Mouse (Mus musculus) T-helper 1 cell (primary cell): ENCODE data around the gene Prex1.

ENCODE experiments used
- in situ Hi-C: fragments of 300-600 bp; cut with MboI, MseI; formaldehyde crosslinking; loops from one replicate; pipeline ENCODE4 v1.15.1; 2025; ENCODE audit warnings: high pct_unique_total_duplicates

The Prex1 gene

DNA sequence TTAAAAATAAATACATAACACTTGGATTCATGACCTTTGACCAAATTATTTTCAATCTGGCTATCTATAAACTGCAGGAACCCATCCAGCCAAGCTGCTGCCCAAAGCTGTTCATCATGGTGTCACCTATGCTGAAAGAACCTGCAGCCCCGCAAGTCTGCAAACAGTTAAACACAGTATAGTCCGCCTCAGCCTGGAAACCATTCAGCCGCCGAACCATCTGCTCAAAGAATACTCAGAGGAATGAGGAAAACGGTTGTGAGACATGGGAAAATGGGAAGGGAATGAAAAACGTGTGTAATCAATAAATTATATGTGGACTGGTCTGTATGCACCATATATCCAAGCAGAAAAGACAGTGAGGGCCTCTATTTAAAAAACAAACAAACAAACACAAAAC is 13.3 kb upstream of the Prex1 start:
- in situ Hi-C loops: loop anchor here (10.0 kb wide), 1 partner anchor 1262 kb away; no protein-coding TSS in a partner anchor

DNA sequence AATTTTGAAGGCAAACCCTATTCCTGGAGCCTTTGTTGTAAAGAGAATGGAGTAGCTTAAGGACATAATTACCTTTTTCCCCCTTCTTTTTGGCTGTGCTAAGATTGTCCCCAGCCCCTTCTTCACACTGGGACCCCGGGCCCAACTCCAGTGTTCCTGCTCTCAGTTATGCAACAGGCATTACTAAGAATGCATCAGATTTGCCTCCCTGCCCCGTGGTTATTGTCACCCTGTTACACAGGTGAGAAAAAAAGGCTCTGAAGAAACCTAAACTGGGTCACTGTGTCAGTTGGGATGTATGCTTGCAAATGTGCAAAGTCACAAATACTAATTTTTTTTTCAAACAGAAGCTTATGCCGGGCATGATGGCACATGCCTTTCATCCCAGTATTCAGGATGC is 6.8 kb upstream of the Prex1 start:
- in situ Hi-C loops: loop anchor here (10.0 kb wide), 1 partner anchor 1256 kb away; no protein-coding TSS in a partner anchor

DNA sequence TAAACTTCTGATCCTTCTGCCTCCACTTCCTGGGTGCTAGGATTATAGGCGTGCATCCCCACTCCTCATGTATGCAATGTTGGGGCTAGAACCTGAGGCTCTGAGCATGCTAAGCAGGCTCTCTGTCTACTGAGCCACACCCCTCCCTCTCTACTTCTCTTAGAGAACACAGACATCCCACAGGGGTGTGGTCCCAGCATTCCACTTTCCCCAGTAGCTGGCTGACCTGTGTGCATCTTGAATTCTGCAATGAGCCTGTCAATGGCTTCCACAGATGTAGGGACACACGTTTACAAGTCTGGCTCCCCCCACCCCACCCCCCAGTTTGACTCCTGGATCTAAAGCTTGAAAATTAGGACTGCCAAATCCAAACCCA is 6.3 kb upstream of the Prex1 start:
- in situ Hi-C loops: loop anchor here (10.0 kb wide), 1 partner anchor 1255 kb away; no protein-coding TSS in a partner anchor

DNA sequence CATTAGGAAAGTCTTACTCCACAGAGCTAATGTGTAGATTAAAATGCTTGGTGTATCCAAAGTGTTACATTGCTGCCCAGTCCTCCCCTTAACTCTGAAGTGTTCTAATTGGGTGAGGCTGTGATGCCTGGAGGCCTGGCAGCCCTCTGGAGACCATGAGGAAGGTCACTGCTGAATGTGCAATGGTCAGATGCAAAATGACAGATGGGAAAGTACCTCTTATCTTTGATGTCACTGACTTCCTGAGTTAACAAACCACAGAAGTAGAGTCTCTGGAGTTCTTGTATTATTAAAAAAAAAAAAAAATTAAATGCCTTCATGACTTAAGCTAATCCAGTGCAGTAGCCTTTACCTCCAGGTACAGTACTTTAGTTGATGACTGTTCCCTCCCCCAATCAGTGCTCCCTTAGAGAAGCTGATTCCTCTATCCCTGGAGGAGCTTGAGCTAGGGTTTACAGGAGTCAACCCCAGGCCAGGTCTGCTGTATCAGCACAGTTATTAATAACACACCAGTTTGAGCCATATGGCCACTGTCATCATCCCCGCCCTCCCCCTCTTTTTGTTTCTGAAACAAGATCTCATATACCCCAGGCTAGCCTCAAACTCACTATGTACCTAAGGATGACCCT is 5.8 kb upstream of the Prex1 start:
- in situ Hi-C loops: no loop called here

DNA sequence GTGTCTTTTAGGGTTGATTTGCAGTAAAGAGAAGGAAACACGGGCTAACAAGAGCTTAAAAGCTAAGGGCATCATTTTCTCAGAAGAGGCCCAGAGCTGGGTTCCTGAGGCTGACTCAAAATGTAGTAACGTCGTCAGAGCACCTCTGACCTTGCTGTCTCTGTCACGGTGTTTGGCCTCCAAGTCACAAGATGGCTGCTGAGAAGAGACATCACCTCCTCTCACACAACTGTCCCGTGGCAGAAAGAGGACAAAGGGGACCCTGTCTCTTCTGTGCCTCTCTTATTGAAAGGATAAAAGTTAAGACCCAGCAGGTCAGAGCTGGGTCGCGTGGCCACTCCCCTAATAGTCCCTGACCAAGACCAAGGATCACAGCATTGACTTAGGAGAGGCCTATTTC is 2.4 kb upstream of the Prex1 start:
- in situ Hi-C loops: no loop called here

DNA sequence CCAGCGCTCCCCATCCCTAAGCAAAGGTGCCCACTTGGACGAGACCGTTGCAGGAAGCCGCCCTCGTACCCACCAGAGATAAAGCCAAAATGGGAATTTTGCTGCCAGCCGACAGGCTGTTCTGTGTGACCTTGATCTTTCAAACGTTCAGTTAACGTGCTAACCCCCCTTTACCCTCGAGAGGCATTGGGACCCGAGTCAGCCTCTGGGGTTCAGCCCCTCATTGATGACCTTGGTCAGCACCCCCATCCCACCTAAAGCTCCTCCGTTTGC is 731 bp upstream of the Prex1 start:
- in situ Hi-C loops: loop anchor here (5.0 kb wide), 1 partner anchor 57 kb away; no protein-coding TSS in a partner anchor

DNA sequence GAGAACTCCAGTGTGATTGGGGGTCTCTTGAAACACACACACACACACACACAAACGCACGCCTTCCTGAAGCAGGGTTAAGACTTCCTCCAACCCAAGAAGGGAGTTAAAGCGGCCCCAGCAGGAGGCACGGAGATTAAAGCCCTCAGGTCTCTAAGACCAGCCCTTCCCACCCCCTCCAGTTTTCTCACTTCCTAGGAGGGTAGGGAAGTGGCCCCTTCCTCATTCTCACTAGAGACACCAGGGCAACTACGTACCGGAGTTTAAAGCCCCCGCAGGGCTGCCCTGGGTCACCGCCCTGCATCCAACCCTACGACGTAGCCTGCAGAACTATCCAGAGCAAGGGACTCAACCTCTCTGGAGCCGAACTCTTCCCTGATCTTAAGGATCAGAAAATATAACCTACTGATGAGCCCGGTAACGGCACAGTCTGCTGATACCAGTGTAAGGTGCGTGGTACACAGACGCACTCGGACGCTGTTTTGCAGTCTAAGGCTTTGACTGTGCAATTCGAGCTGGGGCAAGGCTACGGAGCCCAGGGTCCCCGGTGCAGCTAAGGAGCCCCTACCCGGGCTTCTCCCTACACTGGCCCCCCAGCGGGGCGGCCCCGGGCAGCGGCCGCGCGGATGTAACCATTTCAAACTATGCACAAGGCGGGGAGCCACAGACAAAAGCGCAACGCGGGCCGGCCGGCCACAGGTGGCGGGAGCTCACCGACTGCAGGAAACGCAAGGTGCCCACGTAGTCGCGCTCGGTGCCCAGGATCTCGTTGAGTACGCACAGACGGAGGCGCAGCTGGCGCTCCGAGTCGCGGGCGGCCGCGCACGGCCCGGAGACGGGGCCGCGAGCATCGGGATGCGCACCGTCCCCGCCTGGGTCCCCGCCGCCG is 587 bp downstream of the Prex1 start:
- in situ Hi-C loops: loop anchor here (5.0 kb wide), 1 partner anchor 56 kb away; no protein-coding TSS in a partner anchor

DNA sequence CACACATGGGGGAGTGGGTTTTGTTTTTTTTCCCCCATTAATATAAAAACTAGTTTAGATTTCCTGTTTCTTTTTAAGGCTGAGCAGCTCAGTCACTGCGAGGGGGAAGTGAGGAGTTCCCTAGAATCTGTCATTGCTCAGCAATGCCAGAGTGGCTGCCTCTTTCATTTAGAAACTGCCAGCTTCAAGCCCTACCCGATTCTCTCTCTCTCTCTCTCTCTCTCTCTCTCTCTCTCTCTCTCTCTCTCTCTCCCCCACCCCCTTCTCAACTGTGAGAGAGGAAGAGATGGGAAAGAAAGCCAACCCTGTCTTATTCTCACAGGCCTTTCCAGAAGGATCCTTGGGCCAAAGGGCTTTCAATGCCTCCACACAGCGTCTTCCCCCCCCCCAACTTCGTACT is 1.3 kb downstream of the Prex1 start:
- in situ Hi-C loops: loop anchor here (5.0 kb wide), 1 partner anchor 55 kb away; no protein-coding TSS in a partner anchor

DNA sequence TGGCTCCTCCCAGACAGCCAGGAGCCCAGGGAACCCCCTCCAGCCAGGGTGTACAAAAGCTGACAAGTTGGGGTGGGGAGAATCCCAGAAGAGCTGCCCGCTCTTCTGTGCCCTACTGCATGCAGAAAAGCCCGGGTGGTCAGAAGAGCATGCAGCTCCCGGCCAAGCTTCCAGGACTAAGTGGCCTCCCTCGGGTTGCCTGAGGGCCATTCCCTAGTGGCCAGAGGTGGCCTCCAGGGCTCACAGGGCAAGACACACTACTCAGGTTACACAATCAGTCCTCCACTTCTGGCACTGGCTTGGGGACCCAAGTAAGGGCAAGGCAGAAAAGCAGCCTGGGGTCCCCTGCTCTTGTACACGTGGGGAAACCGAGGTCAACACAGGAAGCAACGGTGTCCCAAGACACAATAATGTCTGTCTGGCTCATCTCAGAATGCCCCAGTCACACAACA is 1.9 kb downstream of the Prex1 start:
- in situ Hi-C loops: loop anchor here (5.0 kb wide), 1 partner anchor 54 kb away; no protein-coding TSS in a partner anchor

DNA sequence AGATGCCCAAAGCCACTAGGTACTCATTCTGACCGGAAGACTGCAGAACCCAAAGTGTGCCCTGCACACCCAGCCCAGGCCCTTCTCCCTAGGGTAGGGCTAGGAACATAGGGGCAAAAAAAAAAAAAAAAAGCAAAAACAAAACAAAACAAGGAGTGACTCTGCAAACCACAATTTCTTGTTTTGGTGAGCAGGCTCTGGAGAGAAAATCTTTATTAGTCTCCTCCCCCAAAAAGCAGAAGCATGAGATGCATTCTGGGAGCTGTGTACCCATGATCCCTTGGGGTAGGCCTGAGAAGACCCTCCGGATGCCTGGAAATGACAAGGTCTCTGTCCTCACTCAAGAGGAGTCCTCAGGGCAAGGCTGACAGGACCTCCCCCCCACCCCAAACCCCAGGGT is 3.7 kb downstream of the Prex1 start:
- in situ Hi-C loops: loop anchor here (5.0 kb wide), 1 partner anchor 53 kb away; no protein-coding TSS in a partner anchor

DNA sequence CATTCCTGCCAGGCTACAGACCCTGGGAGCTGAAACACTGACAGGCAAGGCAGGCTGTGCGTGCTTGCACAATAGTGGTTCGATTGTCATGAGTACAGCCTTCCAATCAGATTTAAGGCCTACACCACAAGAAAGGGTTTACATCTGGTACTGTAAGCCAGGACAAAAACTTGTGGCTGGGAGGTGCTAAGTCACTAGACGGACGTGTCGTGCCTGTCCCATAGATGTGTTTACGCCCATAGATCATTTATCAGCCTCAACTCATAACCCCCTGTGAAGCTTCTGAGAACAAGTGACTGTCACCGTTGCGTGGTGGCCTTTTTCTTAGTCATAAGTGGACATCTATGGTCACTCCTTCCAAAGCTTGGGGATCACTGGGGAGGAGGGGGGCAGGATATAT is 5.3 kb downstream of the Prex1 start:
- in situ Hi-C loops: no loop called here

DNA sequence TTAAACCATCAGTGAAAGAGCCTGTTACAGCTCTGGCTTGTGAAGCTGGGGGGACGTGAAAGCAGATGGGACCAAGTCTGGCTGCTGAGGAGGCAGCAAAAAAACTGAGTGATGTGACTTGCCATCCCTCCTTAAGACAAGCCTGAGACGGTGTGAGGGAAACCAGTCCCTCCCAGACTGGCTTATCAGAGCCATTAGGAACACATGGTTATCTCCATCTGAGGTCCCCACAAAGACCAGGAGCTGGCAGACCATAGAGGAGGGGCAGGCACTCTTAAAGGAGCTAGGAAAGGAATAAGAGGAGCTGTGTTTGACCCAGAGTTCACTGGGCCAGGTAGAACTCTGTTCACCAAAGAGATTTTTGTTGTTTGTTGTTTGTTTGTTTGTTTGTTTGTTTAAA is 7.1 kb downstream of the Prex1 start:
- in situ Hi-C loops: no loop called here

DNA sequence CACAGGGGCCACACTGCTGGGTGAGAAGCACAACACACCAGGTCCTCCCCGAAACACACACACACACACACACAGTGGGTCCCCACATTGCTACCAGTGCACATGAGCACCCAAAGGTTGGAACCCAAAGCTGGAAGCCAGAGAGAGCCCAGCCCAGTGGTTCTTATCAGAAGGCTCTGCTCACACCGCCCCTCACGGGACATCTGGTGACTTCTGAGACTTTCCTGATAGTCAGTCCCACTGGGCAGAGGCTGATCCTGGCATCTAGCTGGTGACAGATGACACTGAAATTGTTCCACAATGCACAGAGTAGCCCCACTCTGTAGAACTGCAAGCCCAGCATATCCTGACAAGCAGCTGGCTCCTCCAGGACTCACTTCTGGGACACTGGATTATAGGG is 10.1 kb downstream of the Prex1 start:
- in situ Hi-C loops: no loop called here

DNA sequence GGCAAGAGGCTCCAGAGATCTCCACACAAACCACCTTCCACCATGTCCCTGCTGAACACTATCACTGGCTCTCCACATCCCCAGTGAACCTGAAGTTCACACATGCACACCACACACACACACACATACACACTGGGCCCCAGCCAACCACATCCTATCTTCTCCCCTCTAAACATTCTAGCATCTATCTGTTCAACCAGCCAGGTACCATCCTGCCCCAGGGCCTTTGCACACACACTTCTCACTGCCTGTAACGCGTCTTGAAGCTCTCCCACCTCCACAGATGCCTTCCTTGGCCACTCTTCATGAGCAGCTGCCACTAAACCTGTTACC is 11.6 kb downstream of the Prex1 start:
- in situ Hi-C loops: no loop called here

DNA sequence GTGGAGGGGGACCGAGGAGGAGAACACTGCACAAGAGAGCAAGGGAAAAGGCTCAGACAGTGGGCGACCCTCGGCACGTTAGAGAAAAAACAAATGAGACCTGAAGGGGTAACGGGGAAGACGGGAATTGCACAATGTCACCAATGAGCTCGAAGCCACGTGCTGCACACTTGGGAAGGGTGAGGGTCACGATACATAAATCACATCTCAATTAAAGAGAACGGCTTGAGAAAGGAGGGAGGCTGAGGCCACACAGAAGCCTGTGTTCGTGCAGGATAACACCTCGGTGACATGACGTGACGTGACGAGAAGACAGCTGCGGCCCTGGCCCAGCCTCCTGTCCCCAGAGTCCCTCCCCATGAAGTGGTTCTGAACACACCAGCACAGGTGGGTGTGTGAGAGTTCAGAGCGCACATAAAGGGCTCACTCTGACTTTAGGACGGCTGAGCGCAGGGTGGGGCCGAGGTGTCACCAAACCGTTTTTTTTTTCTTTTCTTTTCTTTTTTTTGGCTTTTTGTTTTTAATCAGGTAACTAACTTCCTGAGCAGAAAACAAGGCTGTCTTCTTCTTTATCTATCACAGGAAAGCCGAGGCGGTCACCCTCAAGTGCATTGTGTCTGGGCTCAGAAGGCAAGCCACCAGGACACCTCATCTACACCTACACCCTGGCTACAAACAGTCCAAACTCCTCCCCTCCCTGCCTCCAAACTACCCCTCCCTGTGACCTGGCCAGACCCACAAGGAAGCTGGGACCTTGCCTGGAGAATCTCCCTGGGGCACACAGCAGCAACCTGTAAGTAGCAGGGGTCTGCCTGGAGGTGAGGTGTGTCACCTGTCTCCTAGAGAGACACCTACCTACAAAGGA is 12.2 kb downstream of the Prex1 start:
- in situ Hi-C loops: no loop called here

DNA sequence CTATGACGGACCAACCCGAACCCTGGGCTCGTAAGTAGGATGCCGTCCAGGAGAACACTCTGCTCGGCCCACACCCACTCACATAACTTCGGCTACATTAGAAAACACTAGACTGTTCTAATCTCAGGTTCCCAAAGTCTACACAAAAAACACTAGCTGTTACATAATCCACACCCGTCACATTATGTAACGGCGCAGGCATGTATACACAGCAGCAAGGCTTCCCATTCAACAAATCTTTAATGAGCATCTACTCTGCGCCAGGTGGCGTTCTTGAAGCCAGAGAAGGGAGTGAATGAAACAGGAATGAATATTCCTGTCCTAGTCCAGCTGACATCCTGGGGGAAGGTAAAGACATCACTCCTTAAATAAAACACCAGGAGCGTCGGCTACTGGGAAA is 12.9 kb downstream of the Prex1 start:
- in situ Hi-C loops: no loop called here

DNA sequence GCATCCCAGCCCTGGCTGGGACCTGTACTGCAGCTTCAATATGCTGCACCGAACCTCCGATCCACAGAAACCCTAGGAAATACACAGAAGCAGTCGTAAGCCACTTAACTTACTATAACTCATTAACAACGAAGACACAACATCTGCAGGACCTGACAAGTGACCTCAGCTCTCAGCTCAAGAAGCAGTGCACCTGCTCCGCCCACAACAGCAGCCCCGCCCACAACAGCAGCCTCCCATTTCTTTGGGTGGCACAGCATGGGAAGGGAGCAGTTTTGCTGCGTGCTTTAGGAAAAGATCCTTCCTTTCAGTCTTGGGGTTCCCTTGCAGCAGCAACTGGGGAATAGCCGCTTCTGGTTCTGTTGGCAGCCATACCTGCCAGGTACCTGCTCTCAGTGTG is 13.5 kb downstream of the Prex1 start:
- in situ Hi-C loops: no loop called here

DNA sequence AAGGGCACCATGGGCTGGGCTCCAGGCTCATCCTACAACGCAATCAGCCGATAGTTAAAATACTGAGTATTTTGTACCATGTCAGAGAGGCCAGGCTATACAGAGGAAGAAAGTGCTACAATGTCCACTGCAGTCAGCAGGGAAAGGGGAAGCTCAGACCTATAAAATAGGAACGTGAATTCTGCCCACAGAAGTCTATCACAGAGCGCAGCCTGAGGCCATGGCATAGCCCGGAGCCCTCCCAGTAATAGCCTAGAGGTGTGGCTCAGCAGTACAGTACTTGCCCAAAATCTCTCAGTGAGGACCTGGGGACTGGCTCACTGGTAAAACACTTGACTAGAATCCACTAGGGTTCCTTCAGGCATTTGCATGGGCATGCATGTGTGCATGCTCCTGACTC is 14.1 kb downstream of the Prex1 start:
- in situ Hi-C loops: no loop called here

DNA sequence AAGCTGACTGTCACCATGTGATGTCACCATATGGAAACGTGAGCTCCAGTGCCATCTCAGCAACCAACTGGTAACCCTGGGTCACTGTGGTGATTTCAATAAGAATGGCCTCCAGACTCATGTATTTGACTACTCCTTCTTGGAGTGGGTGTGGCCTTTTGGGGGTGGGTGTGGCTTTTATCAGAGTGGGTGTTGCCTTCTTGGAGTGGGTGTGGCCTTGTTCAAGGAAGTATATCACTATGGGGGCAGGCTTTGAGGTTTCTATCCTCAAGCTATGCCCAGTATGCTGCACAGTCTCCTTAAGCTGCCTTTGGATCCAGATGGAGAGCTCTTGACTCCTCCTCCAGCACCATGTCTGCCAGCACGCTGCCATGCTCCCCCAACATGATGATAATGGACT is 19.0 kb downstream of the Prex1 start:
- in situ Hi-C loops: no loop called here

DNA sequence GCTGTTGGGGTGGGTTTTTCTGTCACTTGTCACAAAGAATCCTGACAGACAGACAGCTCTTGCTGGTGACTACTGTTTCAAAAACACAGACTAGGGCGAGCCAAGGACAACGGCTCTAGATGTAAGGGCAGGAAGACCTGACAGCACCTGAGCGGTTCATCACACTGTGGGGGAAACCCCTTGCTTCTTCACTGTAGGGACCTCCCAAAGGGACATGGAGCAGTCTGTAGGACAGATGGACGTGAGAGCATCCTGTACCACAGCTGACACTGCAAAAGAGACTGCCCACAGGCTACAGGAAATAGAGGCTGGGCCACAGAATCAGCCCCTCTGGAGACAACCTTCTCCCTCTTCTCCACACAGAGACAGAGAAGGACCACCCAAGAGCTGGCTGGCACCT is 20.2 kb downstream of the Prex1 start:
- in situ Hi-C loops: no loop called here

DNA sequence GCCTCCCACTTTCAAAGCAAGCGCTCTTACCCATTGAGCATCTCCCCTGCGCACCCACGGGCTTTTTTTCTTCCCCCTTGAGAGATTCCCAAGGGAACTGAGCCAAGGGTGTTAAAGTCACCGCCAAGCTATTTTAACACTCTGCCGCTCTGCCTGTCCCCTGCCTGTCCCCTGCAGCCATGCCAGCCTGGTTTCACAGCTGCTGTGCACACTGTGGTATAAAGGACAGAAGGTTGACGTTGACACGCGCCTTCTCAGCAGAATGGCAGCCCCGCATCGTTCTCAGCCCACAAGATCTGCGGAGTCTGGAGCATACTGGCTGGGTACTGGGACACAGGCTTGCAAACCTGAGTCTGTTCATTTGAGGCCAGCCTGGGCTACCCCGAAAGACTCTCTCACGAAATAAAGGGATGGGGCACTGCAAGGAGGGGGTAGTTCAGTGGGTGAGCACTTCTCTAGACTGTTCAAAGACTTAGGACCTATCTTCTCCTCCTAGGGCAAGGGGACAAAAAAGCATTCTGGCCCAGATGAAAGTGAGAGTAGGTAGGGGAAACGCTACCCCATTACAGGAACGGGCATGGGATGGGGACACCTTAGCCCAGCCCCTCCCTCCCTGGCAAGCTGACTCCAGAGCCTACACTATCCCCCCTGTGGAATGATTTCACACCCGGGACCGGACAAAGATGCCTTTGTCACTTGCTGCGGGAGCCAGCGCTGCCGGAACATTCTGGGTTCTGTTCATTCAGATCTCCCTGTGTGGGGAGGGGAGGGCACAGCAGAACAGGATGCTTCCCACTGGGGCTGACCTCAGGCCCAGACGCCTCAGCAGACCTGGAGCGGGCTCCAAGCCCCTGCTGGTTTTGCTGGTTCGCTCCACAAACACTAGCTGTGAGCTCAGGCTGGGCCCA is 21.8 kb downstream of the Prex1 start:
- in situ Hi-C loops: no loop called here
